ENCODE assay signal across 25 mouse cellular contexts in genomic region chr12:54110342-54110741, GRCm38 (mm10).
"Had no signal": no experiment of that assay in that cellular context is flagged by ENCODE, and none has a peak within 500 bp of the region (broad histone marks: within the 10 kb centered on the region; RNA-seq: fewer than 3 reads in every experiment).

No protein-coding gene starts in this region.

- H3K9ac ChIP-seq: heart, embryonic 12.5 days; hindbrain, embryonic 14.5 days; intestine, embryonic 15.5 days; limb, embryonic 13.5 days; limb, embryonic 15.5 days; liver, embryonic 12.5 days; liver, embryonic 14.5 days had no signal

- DNase-seq: gastrocnemius, adult 2 months; gastrocnemius, postnatal 14 days; gastrocnemius, postnatal 36 days; heart, adult 11 months; heart, adult 2 months; heart, postnatal 10 days; heart, postnatal 4 days; kidney, adult 18-20 months; kidney, adult 8-10 months; kidney, postnatal 10 days; kidney, postnatal 25 days; layer of hippocampus, adult 9-11 months; layer of hippocampus, postnatal 36 days; left cerebral cortex, postnatal 4 days had no signal

- H3K27ac ChIP-seq: gastrocnemius, adult 2 months; heart, adult 2 months; heart, embryonic 10.5 days; hindbrain, embryonic 14.5 days; intestine, embryonic 15.5 days; limb, embryonic 13.5 days; limb, embryonic 15.5 days; liver, embryonic 12.5 days; liver, embryonic 14.5 days had no signal

- H3K27me3 ChIP-seq: heart, embryonic 12.5 days; intestine, embryonic 15.5 days; limb, embryonic 13.5 days; limb, embryonic 15.5 days; liver, embryonic 12.5 days had no signal

- H3K4me1 ChIP-seq: heart, embryonic 10.5 days; intestine, embryonic 15.5 days; limb, embryonic 13.5 days; limb, embryonic 15.5 days; liver, embryonic 12.5 days had no signal

- H3K36me3 ChIP-seq: heart, embryonic 10.5 days; heart, embryonic 12.5 days; intestine, embryonic 15.5 days; limb, embryonic 13.5 days; limb, embryonic 15.5 days; liver, embryonic 12.5 days had no signal

- H3K9me3 ChIP-seq: heart, embryonic 10.5 days; heart, embryonic 12.5 days; intestine, embryonic 15.5 days; limb, embryonic 13.5 days; limb, embryonic 15.5 days; liver, embryonic 12.5 days had no signal

- H3K4me2 ChIP-seq: heart, embryonic 12.5 days; hindbrain, embryonic 14.5 days; intestine, embryonic 15.5 days; limb, embryonic 13.5 days; limb, embryonic 15.5 days; liver, embryonic 12.5 days had no signal

- H3K4me3 ChIP-seq: gastrocnemius, adult 2 months; heart, adult 2 months; heart, embryonic 10.5 days; heart, embryonic 12.5 days; intestine, embryonic 15.5 days; limb, embryonic 13.5 days; limb, embryonic 15.5 days; liver, embryonic 12.5 days had no signal

- ATAC-seq: hindbrain, embryonic 16.5 days; inflammation-experienced regulatory T-cells, adult 6 months; intestine, embryonic 15.5 days; intestine, postnatal 0 days; liver, embryonic 12.5 days had no signal
